Mouse (Mus musculus): ENCODE measurements around the gene Abcc3. TPM values are rescaled to one million over a fixed set of nuclear protein-coding genes. Genes with fewer than 3 reads are reported as not detected.

Gene Abcc3
- total RNA-seq, 2 experiments from 2014 or later = 8.6 TPM; not detected in 1

DNA sequence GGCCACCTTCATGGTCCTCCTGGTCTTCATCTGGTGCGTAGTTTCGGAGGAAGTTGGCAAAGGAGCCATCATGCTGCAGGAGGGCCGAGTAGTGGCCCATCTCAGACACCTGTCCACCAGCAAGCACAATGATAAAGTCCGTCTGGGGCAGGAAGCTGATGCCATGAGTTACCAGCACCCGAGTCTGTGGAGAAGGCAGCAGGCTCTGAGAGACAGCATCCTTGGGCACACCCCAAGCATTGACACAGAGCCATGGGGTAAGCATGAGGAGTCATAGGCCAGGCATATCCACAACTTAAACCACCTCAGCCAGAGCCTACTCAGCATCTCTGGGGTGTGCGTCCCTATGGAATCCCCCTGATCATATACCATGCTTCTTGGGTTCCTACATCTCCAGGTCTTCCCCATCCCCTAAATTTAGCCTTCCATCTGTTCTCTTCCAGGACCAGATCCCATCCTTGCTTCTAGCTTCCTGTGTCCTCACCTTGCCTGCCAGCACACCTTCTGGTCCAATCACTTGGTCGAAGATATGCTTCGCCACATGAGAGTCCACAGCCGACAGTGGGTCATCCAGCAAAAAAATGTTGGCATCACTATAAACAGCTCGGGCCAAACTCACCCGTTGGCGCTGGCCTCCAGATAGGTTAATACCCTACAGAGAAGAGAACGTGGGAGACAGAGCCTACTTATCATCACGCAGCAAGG lies 31.5 kb downstream of the Abcc3 start:
- no peak for ATAC-seq (replicated peaks; ENCODE audit: low FRiP score, poor library complexity, severe bottlenecking)

DNA sequence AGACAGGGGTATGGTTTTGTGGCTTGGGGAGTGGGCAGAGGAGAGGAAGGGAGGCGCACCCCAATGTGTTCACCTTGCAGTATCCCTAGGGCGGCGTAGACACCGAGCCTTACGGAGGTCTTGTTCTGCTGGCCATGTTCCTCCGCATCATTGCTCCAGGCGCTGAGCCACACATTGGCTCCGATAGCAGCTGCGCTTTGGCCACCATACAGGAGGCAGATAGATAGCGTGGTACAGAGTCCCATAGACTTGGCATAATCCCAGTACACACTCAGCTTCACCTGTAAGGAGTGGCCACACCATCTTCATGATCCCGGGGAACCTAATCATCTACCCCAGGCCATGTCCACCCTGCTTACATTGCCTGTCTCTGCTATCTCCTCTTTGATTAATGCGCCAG lies 33.6 kb downstream of the Abcc3 start:
- no peak for ATAC-seq (replicated peaks; ENCODE audit: low FRiP score, poor library complexity, severe bottlenecking)

DNA sequence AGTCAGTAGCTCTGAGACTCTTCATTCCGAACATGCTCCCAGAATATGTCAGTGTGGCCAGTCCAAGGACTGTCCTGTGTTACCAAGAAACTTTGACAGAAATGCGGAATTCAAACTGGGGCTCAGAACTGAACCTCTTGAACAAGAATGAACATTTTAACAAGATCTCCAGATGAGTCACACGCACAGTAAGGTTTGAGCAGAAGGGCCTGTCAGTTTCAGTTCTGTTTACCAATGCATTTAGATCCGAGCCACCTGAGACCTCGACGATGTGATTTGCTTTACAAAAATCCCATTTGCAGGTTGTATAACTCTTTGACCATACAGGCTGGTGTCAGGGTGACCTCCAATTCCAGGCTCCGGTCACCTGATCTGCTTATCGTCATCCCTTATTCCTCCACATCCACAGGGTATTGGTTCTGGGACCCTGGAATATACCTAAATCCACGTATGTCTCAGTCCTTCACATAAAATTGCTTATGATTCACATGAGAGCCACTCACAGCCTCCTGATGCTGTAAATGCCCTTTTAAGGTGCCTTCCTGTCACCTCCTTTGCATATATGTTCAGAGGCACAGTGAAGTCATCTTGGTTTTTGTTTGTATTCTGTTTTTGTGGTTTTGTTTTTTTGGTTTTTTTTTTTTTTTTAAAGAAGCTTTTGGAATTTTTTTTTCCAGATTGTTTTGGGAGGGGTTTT lies 37.1 kb downstream of the Abcc3 start:
- ATAC-seq (replicated peaks; ENCODE audit: low FRiP score, poor library complexity, severe bottlenecking) = no peak

DNA sequence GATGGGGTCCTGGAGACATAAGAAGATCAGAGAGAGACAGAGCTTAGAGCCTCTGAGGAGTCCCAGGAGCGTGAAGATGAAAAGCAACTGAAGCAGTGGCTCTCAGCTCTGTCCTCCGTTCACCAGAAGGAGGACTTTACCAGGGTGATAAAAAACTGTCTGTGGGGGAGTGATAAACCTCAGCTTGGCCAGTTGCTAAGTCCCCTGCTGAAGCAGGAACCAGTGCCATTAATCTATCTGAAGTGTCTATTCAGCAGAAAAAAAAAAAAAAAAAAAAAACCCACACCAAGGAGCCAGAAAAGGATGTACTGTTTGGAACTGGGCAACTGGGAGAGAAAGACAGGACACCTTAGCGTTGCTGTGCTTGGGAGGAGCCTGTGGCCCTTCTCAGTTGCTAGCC lies 41.7 kb downstream of the Abcc3 start:
- ATAC-seq (replicated peaks; ENCODE audit: low FRiP score, poor library complexity, severe bottlenecking) = peak; percentile 90

DNA sequence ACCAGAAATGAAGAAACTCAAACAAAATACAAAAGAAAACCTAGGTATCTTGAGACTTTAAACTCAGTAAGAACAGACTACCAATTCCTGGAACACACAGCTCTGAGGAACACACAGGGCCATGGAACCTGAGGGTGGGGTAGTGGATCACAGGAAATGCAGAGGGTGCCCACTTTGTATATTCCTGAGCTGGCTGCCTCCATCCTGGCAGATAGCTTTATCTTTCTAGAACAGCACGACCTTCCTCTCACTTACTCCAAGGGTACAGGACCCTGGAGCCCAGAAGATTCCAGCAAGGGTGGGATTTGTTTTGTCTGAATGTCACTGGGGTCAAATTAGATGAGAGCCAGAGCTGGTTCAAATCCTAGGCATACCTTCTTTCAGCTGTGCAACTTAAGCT lies 42.5 kb downstream of the Abcc3 start:
- peak; percentile 56 for ATAC-seq (replicated peaks; ENCODE audit: low FRiP score, poor library complexity, severe bottlenecking)

DNA sequence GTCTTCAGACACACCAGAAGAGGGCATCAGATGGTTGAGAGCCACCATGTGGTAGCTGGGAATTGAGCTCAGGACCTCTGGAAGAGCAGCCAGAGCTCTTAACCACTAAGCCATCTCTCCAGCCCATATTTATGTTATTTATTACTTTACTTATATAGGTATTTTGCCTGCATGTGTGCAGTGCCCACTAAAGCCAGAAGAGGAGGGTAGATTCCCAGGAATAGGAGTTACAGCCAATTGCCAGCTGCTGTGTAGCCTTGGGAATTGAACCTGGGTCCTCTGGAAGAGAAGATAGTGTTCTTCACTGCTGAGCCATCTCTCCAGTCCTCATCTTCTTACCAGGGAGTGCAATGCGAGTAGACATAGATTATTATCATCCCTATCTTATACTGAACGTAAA lies 43.0 kb downstream of the Abcc3 start:
- ATAC-seq (replicated peaks; ENCODE audit: low FRiP score, poor library complexity, severe bottlenecking) = no peak

DNA sequence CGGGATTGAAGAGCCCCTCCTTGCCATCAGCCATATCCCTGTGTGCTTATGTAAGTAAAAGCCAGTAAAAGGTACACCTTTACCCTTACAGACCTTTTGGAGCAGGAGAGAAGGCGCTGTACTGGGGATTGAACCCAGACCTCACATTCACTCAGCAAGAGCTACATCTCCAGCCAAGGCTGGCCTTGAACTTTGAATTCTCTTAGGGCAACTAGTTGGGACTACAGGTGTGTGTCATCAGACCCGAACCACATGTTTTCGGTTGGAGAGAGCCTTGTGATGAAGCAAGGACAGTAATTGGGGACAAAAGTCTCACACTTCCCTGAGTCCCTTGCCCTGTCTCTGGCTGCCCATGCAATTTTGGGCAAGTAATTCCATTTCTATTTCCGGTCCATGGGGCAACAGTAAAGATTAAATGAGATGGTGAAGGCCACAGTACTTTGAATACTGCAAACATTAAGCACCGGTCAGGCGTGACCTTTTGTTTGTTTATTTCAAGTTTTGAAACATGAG lies 45.7 kb downstream of the Abcc3 start:
- no peak for ATAC-seq (replicated peaks; ENCODE audit: low FRiP score, poor library complexity, severe bottlenecking)

DNA sequence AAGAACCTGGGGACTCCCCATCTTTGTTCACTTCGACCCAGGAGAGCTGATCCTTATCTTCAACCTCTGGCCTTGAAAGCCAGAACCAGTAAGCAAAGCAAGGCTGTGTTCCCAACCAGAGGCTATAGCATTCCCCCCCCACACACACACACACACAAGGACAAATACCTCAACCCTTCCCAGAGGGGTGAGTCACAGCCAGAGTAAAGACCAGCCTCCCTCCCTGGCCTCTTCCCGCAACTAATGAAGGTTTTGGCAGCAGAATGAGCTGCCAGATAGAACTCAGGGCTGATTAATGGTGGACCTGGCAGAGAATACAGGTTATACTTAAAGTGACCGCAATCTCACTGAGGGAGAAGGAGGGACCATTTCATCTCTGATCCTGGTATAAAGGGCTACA lies 46.2 kb downstream of the Abcc3 start:
- ATAC-seq (replicated peaks; ENCODE audit: low FRiP score, poor library complexity, severe bottlenecking) = no peak

DNA sequence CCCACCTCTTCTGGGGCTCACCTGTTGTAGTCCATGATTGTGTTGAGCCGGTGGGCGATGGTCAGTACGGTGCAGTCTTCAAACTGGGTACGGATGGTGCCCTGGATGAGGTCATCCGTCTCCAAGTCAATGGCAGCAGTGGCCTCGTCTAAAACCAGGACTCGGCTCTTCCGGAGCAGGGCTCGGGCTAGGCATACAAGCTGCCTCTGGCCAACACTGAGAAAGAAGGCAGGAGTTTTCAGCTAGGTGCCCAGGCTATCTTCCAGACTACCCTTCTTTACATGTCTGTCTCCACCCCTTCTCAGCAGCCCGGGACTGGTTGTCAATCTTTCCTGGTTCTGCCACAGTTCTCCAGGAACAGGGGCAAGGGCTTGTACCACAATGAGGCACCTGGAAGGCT lies 46.9 kb downstream of the Abcc3 start:
- ATAC-seq (replicated peaks; ENCODE audit: low FRiP score, poor library complexity, severe bottlenecking) = no peak

DNA sequence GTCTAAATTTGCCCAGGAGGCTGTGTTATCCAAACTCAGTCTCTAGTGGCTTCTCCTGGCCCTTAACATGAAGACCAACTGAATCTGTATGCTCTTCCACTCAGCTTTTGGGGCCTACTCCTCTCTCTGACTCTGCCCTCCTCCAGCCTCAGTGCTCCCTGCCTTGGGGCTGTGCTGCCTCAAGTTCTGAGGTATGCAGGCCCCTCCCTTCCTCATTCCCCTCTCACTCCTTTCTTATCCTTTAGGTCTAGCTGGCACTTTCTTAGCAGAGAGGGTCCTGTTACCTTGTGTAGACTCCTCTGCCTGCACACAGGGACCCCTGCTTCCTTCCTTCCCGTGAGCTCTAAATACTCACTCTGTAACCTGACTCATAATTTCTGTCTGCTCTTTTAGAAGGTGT lies 48.3 kb downstream of the Abcc3 start:
- no peak for ATAC-seq (replicated peaks; ENCODE audit: low FRiP score, poor library complexity, severe bottlenecking)

DNA sequence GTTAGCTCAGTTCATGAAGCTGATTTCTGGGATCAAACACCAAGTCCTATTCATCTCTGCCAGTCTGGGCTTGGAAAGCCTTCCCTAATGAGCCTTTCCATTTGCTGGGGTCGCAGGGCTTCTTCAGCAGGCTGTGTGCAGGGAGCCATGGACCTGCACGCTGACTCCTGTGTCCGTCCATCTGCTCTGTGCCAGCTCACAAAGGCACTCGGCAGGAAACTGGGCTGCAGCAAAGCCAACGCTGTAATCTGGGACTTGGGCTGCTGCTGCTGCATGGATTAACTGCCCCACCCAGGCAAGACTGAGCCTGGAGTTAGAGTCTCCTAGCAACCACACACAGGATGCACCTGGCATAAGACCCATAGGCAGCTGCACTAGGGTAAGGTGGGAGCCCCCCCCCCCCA lies 48.8 kb downstream of the Abcc3 start:
- no peak for ATAC-seq (replicated peaks; ENCODE audit: low FRiP score, poor library complexity, severe bottlenecking)

DNA sequence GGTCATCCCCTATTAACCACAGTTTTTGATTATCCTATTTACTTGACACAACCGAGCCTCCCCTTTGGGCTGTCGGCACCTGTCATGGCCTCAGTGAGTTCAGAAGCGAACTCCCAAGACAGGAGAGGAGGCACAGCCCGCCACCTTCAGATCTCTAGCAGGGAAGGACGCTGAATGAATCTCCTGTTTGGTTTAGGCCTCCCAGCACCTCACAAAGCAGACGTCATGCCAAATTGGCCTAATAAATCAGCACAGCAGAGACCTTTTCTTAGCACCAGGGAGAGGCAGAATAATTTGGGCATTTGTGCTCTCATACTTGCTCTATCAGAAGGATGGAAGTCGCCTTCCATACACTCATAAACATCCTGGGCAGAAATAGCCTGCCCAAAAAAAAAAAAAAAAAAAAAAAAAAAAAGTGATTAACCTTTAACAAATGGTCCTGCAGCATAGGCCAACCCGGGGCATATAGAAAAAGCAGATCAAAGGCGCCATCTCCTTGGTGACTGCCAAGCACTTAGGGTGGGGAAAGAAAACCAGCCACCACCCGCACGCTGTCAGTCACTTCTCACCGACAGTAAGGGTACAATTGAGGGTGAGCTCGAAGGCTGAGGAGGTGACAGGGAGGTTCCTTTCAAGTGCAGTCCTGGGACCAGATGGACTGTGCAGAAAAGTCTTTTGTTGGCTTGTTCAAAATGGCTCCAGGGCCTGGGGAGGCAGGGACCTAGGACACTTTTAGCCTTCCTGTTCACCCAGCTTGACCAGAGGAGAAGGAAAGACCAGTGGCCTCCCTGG lies 50.5 kb downstream of the Abcc3 start:
- no peak for ATAC-seq (replicated peaks; ENCODE audit: low FRiP score, poor library complexity, severe bottlenecking)

DNA sequence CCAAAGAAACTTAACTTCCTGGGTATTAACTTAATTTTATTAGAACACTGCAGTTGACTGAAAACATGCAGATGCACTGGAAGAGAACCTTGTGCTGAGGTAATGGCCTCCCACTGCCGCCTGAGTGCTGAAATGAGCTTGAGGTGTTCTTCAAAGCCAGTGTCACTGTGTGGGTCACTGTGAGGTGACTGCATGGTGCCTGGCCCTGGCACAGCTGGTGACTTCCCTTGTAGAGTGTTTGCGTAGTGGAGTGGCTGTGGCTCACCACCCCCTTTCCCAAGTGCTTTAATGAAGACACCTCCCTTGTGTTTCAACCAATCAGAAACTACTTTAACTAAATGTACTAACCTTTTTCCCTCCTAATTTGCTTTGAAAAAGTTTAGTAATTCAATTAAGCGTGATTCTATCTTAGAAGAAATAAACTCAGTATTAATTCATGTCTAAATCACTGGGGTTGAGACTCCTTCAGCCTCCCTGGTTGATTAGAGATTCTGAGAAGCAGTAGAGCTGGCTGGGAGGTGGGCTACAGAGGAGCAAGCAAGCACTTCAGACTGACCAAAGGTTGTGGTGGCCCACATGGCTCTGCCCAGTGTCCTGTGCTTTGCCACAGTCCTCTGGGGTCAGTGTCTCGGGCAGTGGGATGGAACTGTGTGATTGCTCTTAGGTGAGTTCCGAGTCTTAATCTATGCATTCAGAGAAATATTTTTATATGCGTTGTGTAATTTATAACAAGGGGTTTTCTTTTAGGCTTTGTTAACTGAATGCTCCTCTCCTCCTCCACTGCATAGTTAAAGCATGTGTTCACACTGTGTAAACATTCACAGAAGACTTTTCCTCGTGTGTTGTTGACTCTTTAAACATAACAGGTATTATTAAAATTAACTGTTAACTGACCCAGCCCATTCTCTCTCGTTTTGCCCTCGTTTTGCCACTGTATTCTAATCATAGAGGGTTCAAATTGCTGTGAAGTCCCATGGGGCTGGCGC lies 51.6 kb downstream of the Abcc3 start:
- ATAC-seq (replicated peaks; ENCODE audit: low FRiP score, poor library complexity, severe bottlenecking) = no peak

DNA sequence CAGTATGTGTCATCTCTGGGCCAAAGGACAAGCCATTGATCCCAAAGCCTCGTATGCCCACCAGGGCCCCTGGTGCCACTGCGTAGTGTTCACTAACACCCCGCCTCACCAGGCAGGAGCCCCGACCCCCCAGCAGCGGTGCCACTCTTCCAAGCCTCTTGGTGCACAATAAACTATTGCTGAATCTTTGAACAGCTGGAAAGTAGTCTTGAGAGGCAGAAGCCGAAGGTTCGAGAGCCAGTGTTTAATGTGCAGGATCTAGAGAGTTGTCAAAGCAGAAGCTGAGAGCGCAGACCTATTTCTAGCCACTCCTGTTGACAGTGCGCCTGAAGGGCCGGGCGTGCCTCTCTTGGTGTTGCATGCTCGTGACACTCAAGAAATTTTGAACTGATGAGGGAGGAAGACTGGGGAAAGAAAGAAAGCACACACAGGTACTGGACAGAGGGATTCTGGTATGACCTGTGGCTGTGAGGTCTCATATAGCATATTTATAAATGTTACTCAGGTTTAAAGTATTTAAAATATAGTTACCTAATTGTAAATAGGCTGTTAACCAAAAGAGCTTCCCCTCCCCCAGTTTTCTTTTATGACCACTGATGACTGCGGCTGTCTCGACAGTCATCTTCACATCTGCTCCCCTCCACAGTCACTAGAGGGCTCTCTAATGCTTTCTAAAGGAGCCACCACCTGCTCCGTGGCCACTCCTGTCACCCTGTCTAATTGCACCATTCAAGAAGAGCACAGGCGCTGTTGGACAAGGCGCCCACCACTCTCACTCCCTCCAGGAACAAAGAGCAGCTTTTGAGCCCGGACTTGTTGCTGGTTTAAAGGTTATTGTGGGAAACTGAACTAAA lies 52.8 kb downstream of the Abcc3 start:
- ATAC-seq (replicated peaks; ENCODE audit: low FRiP score, poor library complexity, severe bottlenecking) = peak; percentile 77

DNA sequence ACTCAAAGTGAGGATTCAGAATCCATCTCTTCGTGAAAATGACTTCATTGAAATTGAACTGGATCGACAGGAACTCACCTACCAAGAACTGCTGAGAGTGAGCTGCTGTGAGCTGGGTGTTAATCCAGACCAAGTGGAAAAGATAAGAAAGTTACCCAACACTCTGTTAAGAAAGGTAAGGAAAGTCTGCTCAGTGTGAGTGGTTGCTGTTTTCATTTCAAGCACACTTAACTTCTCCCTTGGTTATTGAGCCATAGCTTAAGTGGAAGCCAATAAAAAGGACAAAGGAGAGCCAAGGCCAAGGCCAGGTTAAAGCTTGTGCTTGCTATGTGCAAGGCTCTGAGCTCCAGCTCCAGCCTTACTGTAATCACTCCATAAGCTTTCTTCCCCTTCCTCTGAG lies 54.5 kb downstream of the Abcc3 start:
- ATAC-seq (replicated peaks; ENCODE audit: low FRiP score, poor library complexity, severe bottlenecking) = no peak

DNA sequence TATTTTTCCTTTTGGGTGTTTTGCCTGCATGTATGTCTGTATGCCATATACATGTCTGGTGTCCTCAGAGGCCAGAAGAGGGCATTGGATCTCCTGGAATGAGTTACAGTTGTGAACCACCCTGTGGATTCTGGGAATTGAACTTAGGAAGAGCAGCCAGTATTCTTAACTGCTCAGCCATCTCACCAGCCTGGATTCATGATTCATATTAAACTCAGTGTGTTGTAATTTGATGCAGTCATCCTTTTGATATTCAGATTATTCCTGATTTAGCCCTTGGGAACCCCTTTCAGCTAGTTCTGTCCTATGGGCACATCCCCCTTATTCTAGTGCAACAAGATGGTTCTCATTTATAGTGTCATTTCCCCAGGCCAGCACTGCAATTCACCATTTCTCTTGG lies 56.2 kb downstream of the Abcc3 start:
- ATAC-seq (replicated peaks; ENCODE audit: low FRiP score, poor library complexity, severe bottlenecking) = no peak

DNA sequence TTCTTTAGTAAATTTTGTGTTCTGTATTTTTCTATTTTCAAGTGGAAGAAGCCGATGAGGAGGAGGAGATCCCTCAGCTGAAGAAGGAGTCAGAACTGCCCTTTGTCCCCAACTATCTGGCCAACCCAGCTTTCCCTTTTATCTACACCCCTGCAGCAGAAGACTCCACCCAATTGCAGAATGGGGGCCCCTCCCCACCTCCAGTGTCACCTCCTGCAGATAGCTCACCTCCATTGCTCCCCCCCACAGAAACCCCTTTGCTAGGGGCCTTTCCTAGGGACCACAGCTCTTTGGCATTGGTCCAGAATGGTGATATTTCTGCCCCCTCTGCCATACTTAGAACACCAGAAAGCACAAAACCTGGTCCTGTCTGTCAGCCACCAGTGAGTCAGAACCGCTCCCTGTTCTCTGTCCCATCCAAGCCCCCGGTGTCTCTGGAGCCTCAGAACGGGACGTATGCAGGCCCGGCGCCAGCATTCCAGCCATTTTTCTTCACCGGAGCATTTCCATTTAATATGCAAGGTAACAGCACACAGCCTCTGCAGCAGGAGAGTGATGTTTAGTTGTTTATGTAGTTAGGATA lies 58.3 kb downstream of the Abcc3 start:
- peak; percentile 95 for ATAC-seq (replicated peaks; ENCODE audit: low FRiP score, poor library complexity, severe bottlenecking)

DNA sequence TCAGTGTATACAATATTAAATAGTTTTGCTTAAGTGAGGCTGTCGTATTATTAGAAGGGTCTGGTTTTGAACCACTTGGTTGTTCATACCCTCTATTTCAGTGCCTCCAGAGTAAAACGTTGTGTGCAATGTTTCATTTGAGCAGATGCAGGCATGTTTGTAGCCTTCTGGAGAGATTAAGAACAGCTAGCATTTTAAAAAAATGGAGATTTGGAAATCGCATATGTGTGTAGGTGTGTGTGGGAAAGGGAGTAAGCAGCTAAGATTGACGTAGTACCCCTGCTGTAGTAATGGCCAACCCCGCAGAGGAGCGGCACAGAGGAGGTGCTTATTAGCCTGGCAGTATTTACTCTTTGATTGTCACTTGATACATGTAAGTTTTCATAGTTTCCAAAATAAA lies 60.1 kb downstream of the Abcc3 start:
- no peak for ATAC-seq (replicated peaks; ENCODE audit: low FRiP score, poor library complexity, severe bottlenecking)
